Mouse (Mus musculus) CD4-positive, CD25-positive, alpha-beta regulatory T cell (primary cell): Measurements from ENCODE around the gene Gm12117. TPM values are rescaled to one million over a fixed set of nuclear protein-coding genes. Genes with fewer than 3 reads are reported as not detected.

ENCODE experiments used
- polyA plus RNA-seq: library from polyadenylated mRNA; unstranded; fragments of 100-300 nt; shearing (Covaris generic); gene quantifications from one replicate; pipeline ENCODE4 v1.2.1, GENCODE M21; 2017

Gene Gm12117
- not detected for polyA plus RNA-seq

GRCm38 (mm10) chr11:33276637-33277036 lies at the start of gene Gm12117:
TSS of gene Gm12117 (minus strand) at chr11:33276737.

Other genes with a start within 250 kb of the Gm12117 start
- 0.79 TPM for gene Fgf18, start 129.3 kb downstream of the Gm12117 start, polyA plus RNA-seq
- 600 TPM for gene Npm1, start 113.5 kb downstream of the Gm12117 start, polyA plus RNA-seq
- not detected for gene Tlx3, start 73.1 kb downstream of the Gm12117 start, polyA plus RNA-seq
- gene Ranbp17, start 237.0 kb upstream of the Gm12117 start, polyA plus RNA-seq = 0.10 TPM